9 mouse cellular contexts compared by ENCODE assay signal in the genomic region with DNA sequence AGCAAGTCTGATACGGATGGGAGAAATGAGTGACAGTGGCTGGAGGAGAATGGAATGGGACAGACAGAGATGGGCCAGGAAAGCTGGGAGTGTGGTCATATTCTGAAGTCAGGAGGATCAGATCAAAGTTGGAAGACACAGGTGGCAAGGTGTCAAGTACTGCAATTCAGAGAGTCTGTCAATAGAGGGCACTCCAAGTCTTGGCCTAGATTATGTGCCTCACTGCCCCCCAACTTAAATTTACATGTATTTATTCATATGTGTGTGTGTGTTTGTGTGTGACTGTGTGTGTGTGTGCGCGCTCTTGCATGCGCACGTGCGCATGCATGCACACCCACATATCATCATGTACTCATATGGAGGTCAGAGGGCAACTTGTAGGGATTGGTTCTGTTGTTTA.
DNase-seq lines count a peak whose midpoint lies in the region; ATAC-seq lines count a peak whose summit lies in the region.
"Had no signal": no experiment of that assay in that cellular context is flagged by ENCODE, and none has a peak within 500 bp of the region (broad histone marks: within the 10 kb centered on the region; RNA-seq: fewer than 3 reads in every experiment).

No protein-coding gene starts in this region.

- H3K4me3 ChIP-seq in neural tube, embryonic 11.5 days (ENCODE audit: low read depth, low read length): no peak overlapping the region
- no peak overlapping the region for H3K4me3 ChIP-seq in hindbrain, embryonic 12.5 days
- no peak overlapping the region for H3K4me3 ChIP-seq in midbrain, embryonic 16.5 days (ENCODE audit: low read depth, low read length)
- H3K4me3 ChIP-seq: myocyte had no signal

- H3K27ac ChIP-seq in neural tube, embryonic 11.5 days (ENCODE audit: low read depth, low read length): no peak overlapping the region
- no peak overlapping the region for H3K27ac ChIP-seq in hindbrain, embryonic 12.5 days
- no peak overlapping the region for H3K27ac ChIP-seq in midbrain, embryonic 16.5 days (ENCODE audit: low read length)

- H3K4me2 ChIP-seq in neural tube, embryonic 11.5 days (ENCODE audit: low read depth): no peak overlapping the region
- H3K4me2 ChIP-seq in hindbrain, embryonic 12.5 days (replicated peaks): no peak overlapping the region
- H3K4me2 ChIP-seq in midbrain, embryonic 16.5 days (ENCODE audit: low read length): no peak overlapping the region

- peak; percentile 61 for ATAC-seq in neural tube, embryonic 11.5 days (ENCODE audit: insufficient read depth, low FRiP score, low TSS enrichment)
- ATAC-seq in hindbrain, embryonic 12.5 days (ENCODE audit: low FRiP score): peak; percentile 53; the same call in 1 of the 2 replicates
- peak; percentile 31; the same call in 1 of the 2 replicates for ATAC-seq in midbrain, embryonic 16.5 days

- no peaks in the 10 kb centered on the region for H3K9me3 ChIP-seq in neural tube, embryonic 11.5 days (ENCODE audit: control insufficient read depth, low read length)
- no peaks in the 10 kb centered on the region for H3K9me3 ChIP-seq in hindbrain, embryonic 12.5 days (replicated peaks)
- no peaks in the 10 kb centered on the region for H3K9me3 ChIP-seq in midbrain, embryonic 16.5 days (replicated peaks; ENCODE audit: control insufficient read depth, low read length, poor library complexity, severe bottlenecking)

- no peaks in the 10 kb centered on the region for H3K27me3 ChIP-seq in neural tube, embryonic 11.5 days (ENCODE audit: control insufficient read depth, insufficient read depth, low read length)
- no peaks in the 10 kb centered on the region for H3K27me3 ChIP-seq in hindbrain, embryonic 12.5 days
- no peaks in the 10 kb centered on the region for H3K27me3 ChIP-seq in midbrain, embryonic 16.5 days (ENCODE audit: control insufficient read depth, insufficient read depth, low read depth, low read length)

- H3K36me3 ChIP-seq in neural tube, embryonic 11.5 days (ENCODE audit: control insufficient read depth, insufficient read depth, low read length): no peaks in the 10 kb centered on the region
- no peaks in the 10 kb centered on the region for H3K36me3 ChIP-seq in hindbrain, embryonic 12.5 days
- H3K36me3 ChIP-seq in midbrain, embryonic 16.5 days (ENCODE audit: control insufficient read depth, insufficient read depth, low read length): no peaks in the 10 kb centered on the region

- no peak overlapping the region for H3K9ac ChIP-seq in neural tube, embryonic 11.5 days (ENCODE audit: low read length)
- H3K9ac ChIP-seq in hindbrain, embryonic 12.5 days: no peak overlapping the region
- no peak overlapping the region for H3K9ac ChIP-seq in midbrain, embryonic 16.5 days (ENCODE audit: low read depth, low read length)

- H3K4me1 ChIP-seq in neural tube, embryonic 11.5 days (ENCODE audit: control insufficient read depth, insufficient read depth, low read length): no peaks in the 10 kb centered on the region
- no peaks in the 10 kb centered on the region for H3K4me1 ChIP-seq in hindbrain, embryonic 12.5 days
- no peaks in the 10 kb centered on the region for H3K4me1 ChIP-seq in midbrain, embryonic 16.5 days (ENCODE audit: control insufficient read depth, insufficient read depth, low read length)

- WGBS in neural tube, embryonic 11.5 days: 54% methylated on average over 6 of the region's 6 CpGs
- 46% methylated on average over 6 of the region's 6 CpGs for WGBS in hindbrain, embryonic 12.5 days
- WGBS in midbrain, embryonic 16.5 days: 41% methylated on average over 6 of the region's 6 CpGs

- intact Hi-C loops in gastrocnemius, postnatal 14 days (cut with DNase I; ENCODE audit: low total_unique reads): loop anchor here (5.0 kb wide), 1 partner anchor 174 kb away; no protein-coding TSS in a partner anchor

- no peak for DNase-seq in neural tube, embryonic 11.5 days (ENCODE audit: low spot score)
- no peak for DNase-seq in neural tube, embryonic 10.5 days (ENCODE audit: extremely low spot score, low spot score)
- DNase-seq in NIH3T3 (ENCODE audit: low read depth): peak; percentile 72
- peak; percentile 68 for DNase-seq in embryo, embryonic 10.5 days (ENCODE audit: low spot score)
- DNase-seq in layer of hippocampus, postnatal 10 days (ENCODE audit: low spot score in 2 of 2): peak; percentile 34 to 51
- no peak for DNase-seq in gastrocnemius, postnatal 14 days

Comparison
In these comparisons a context has a peak if more than half of its experiments do, and no peak if none do; other contexts are left out.
1. DNase-seq: peak in NIH3T3 (single experiment), embryo, embryonic 10.5 days (single experiment) and layer of hippocampus, postnatal 10 days (2 of 2); none in neural tube, embryonic 11.5 days (single experiment), neural tube, embryonic 10.5 days (single experiment) and gastrocnemius, postnatal 14 days (single experiment).
2. Peak in every context shown above with its lines, with median percentiles within 50 percentile points of each other: ATAC-seq.